Mouse (Mus musculus) lung, embryonic 16.5 days (tissue): ENCODE data around the gene Slc25a36. TPM values are rescaled to one million over a fixed set of nuclear protein-coding genes. Genes with fewer than 3 reads are reported as not detected.
A peak's percentile ranks its signal among the peaks of the same experiment; 100 is the strongest.

ENCODE experiments used
- ATAC-seq: fragments of 200-750 bp; cut with Nextera tagmentation; 2 replicates; pipeline ENCODE4 v1.8.0; 2017; ENCODE audit warnings: low read depth, mild to moderate bottlenecking, moderate library complexity
- H3K27ac ChIP-seq: fragments of 300-500 bp; sonication (generic); 2 replicates; pipeline ENCODE4 v1.5.1; 2014; ENCODE audit warnings: mild to moderate bottlenecking, control low read depth, low read length
- H3K27me3 ChIP-seq: fragments of 300-500 bp; sonication (generic); 2 replicates; pipeline ENCODE4 v1.6.1; 2014; ENCODE audit warnings: low read depth, low read length, mixed read lengths; ENCODE audit not compliant: control insufficient read depth, insufficient read depth
- H3K36me3 ChIP-seq: fragments of 300-500 bp; sonication (generic); 2 replicates; pipeline ENCODE4 v1.6.1; 2014; ENCODE audit warnings: low read length; ENCODE audit not compliant: control insufficient read depth, insufficient read depth
- H3K4me1 ChIP-seq: fragments of 300-500 bp; sonication (generic); replicated peaks from 2 replicates; pipeline ENCODE4 v1.6.1; 2014; ENCODE audit warnings: low read length, mixed read lengths; ENCODE audit not compliant: control insufficient read depth, insufficient read depth
- H3K4me2 ChIP-seq: fragments of 300-500 bp; sonication (generic); 2 replicates; pipeline ENCODE4 v1.6.1; 2014; ENCODE audit warnings: low read depth, low read length, control low read depth
- H3K4me3 ChIP-seq: fragments of 300-500 bp; sonication (generic); 2 replicates; pipeline ENCODE4 v1.5.1; 2014; ENCODE audit warnings: mild to moderate bottlenecking, low read length, control low read depth
- H3K9ac ChIP-seq: fragments of 300-500 bp; sonication (generic); 2 replicates; pipeline ENCODE4 v1.6.1; 2014; ENCODE audit warnings: low read length, control low read depth
- H3K9me3 ChIP-seq: fragments of 300-500 bp; sonication (generic); 2 replicates; pipeline ENCODE4 v1.6.1; 2016; ENCODE audit warnings: low read length; ENCODE audit not compliant: control insufficient read depth
- WGBS: fragments of 180-500 bp; shearing (Covaris S2); extraction: QIAGEN DNeasy Blood & Tissue Kit; methylation state at CpG from one replicate; pipeline ENCODE4 v1.1.7; 2014; 5-methylcytosine and 5-hydroxymethylcytosine counted together
- polyA plus RNA-seq: library from polyadenylated mRNA; unstranded; fragments of >200 nt; fragmentation: Nextera tagmentation; extraction: Ambion mirVana; gene quantifications from 2 replicates; pipeline ENCODE4 v1.2.1, GENCODE M21; 2015

Slc25a36 gene
- polyA plus RNA-seq, 1 experiment from 2014 or later = 79.3 TPM

DNA sequence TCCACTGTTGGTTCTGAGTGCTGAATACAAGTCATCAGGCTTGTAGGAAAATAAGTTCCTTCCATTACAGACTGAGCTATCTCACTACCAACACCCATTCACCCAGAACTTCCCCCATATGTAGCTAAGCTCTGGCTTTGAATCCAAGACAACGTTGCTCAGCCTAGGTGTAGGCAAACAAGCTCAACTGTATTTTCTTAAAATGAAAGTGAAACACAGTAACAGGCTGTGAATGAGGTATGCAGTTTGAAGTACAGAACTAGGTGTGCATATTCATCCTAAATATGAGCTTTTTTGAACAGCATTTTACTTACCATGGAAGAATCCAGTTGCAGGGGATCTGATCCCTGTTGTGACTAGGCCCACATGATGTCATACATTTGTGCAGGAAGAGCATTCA is 14.8 kb downstream of the Slc25a36 start:
- no peaks in the 10 kb centered on the region for H3K4me1 ChIP-seq
- no peak overlapping the region for H3K4me2 ChIP-seq
- no peak overlapping the region for H3K4me3 ChIP-seq
- no peak for ATAC-seq
- H3K9ac ChIP-seq = no peak overlapping the region
- WGBS = 66% methylated on average over 1 of the region's 1 CpGs
- H3K36me3 ChIP-seq = peaks cover 20% of the 10 kb centered on the region
- H3K9me3 ChIP-seq = no peaks in the 10 kb centered on the region
- H3K27ac ChIP-seq = no peak overlapping the region
- no peaks in the 10 kb centered on the region for H3K27me3 ChIP-seq

DNA sequence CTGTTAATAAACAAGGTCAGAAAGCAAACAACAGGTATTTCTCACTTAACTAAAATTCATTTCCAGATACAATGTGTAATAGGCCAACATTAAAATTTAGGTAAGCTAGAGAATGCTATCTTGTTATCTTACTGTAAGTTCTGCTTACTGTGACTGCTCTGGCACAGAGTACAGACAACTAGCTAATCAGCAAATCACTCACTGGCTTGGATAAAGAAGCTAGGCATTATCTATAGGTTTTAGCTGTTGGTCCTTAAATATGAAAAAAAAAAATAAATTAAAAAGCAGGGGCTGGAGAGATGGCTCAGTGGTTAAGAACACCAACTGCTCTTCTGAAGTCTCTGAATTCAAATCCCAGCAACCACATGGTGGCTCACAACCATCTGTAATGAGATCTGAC is 23.1 kb downstream of the Slc25a36 start:
- Histone ChIP-seq H3K4me2 (no peak overlapping the region), H3K36me3 (peaks cover 21% of the 10 kb centered on the region), H3K27ac (no peak overlapping the region), H3K9ac (no peak overlapping the region), H3K4me3 (no peak overlapping the region), H3K9me3 (no peaks in the 10 kb centered on the region), H3K27me3 (no peaks in the 10 kb centered on the region), H3K4me1 (no peaks in the 10 kb centered on the region)
- no peak for ATAC-seq

DNA sequence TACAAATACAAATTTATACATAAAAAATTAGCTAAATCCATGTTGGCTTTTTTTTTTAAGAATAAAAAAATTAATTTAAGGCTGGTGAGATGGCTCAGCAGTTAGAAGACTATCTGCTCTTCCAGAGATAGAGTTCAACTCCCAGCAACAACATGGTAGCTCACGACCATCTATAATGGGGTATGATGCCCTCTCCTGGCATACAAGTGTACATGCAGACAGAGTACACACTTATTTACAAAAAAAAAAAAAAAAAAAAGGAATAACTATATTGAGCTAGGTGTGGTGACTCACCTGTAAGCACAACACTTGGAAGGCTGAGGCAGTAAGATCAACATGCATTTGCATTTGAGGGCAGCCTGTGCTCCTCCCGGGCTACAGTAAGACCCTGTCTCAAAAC is 26.3 kb downstream of the Slc25a36 start:
- H3K9me3 ChIP-seq = no peaks in the 10 kb centered on the region
- no peak for ATAC-seq
- no peaks in the 10 kb centered on the region for H3K27me3 ChIP-seq
- WGBS = 75% methylated on average over 2 of the region's 2 CpGs
- no peaks in the 10 kb centered on the region for H3K4me1 ChIP-seq
- H3K4me3 ChIP-seq = no peak overlapping the region
- H3K4me2 ChIP-seq = no peak overlapping the region
- H3K36me3 ChIP-seq = peaks cover 17% of the 10 kb centered on the region
- no peak overlapping the region for H3K9ac ChIP-seq
- H3K27ac ChIP-seq = no peak overlapping the region

DNA sequence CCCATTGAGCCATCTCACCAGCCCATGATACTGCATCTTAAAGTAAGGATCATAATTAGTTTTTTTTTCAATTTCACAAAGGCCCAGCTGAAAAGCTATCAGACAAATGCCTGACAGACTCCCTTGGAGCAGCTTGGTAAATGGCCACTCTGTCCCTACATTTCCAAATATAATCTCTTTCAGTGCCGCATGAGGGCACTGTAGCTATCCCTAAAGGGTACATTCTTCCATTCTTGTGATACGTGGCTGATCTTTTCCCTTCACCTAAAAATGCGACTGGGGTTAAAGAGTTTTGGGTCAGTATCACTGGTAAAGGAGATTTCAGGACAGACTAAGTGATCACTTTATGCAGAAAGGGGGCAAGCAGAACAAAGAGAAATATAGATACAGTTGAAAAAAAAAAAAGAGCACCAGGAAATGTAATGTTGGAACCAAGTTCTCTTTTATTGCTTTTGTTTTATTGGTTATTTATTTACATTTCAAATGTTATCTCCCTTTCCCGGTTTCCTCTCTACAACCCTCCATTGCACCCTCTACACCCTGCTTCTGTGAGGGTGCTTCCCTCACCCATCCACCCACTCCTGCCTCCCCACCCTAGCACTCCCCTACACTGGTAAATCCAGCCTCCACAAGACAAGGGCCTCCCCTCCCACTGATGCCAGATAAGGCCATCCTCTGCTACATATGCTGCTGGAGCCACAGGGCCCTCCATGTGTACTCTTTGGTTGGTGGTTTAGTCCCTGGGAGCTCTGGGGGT is 29.7 kb downstream of the Slc25a36 start:
- Histone ChIP-seq H3K4me1 (no peaks in the 10 kb centered on the region), H3K27me3 (no peaks in the 10 kb centered on the region), H3K27ac (no peak overlapping the region), H3K4me3 (no peak overlapping the region), H3K9me3 (no peaks in the 10 kb centered on the region), H3K4me2 (no peak overlapping the region), H3K36me3 (peaks cover 12% of the 10 kb centered on the region), H3K9ac (no peak overlapping the region)
- no peak for ATAC-seq
- 71% methylated on average over 4 of the region's 4 CpGs for WGBS

DNA sequence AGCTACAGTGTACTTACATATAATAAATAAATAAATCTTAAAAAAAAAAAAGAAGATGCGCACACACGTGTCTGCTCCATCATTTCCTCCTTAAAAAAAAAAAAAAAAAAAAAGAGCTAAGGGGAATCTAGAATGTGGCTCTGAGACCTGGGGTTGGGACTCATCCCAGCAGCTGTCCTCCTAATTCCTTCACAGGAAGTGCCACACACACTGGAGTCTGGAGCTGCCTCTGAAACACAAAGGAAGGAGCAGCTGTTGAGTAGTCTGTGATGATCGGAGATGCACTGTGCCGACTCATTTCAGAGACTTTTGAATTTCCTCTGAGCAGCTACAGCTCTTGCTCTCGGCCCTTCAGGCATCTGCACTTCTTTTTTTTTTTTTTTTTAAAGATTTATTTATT is 41.0 kb downstream of the Slc25a36 start:
- Histone ChIP-seq H3K36me3 (peaks cover 7% of the 10 kb centered on the region; the same call in 1 of the 2 replicates), H3K27ac (no peak overlapping the region), H3K4me1 (no peaks in the 10 kb centered on the region), H3K4me2 (no peak overlapping the region), H3K9me3 (no peaks in the 10 kb centered on the region), H3K4me3 (no peak overlapping the region), H3K27me3 (no peaks in the 10 kb centered on the region), H3K9ac (no peak overlapping the region)
- ATAC-seq = no peak
- WGBS = 71% methylated on average over 5 of the region's 5 CpGs

DNA sequence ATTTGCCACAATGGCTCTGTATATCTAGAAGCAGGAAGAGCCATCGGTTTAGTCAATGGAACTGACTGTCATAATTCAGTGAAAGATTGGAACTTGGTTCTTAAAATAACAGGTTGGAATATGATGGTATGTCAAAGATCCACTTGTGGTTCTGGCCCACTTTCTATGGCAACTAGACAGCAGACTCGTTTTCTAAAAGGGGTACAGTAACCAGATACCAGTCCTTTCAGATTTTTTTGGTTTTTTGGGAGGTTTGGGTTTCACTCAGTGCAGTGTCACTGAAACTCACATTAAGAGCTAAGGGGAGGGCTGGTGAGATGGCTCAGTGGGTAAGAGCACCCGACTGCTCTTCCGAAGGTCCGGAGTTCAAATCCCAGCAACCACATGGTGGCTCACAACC is 41.5 kb downstream of the Slc25a36 start:
- ATAC-seq = no peak

DNA sequence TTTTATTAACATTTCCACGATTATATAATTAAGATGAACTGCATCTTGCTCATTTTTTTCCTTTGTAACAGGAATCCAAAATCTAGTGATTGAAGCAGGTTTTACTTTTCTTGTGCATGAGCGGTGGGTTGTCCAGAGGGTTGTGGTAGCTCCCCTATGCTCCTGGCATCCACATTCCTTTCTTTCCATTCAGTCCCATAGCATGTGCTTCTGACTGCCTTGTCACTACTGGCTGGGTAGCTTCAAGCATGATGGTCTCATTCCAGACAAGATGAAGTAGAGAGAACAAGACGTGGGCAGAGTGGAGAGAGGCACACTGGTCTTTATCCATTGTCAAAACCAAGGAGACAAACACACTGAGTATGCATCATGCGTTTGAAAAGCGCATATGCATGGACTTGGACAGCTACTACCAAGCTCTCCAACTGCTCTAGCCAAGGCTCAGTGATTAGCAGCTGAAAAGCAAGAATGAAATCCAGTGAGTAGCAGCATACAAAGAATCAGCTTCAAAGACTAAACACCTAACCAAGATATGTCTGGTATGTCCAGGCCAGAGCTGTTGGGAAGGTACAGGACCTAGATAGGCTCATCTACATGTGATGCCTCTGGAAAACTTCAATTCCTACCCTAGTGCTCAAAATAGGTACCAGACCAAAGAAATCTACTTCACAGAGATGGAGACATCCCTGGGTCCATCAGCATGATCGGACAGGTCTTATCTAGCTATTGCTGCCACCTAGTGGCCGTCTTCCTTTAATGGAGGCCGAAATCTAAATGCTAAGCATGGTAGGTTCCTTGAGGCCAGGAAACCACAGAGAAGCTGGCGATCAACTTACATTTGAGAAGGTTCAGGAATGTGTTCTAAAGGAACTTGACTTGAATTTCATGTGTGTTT is 42.5 kb downstream of the Slc25a36 start:
- ATAC-seq = peak; percentile 81
- no peak overlapping the region for H3K27ac ChIP-seq
- H3K9ac ChIP-seq = no peak overlapping the region
- H3K9me3 ChIP-seq = no peaks in the 10 kb centered on the region
- H3K4me3 ChIP-seq = no peak overlapping the region
- 56% methylated on average over 9 of the region's 9 CpGs for WGBS
- H3K4me2 ChIP-seq = no peak overlapping the region
- H3K27me3 ChIP-seq = no peaks in the 10 kb centered on the region
- H3K4me1 ChIP-seq = no peaks in the 10 kb centered on the region
- H3K36me3 ChIP-seq = peaks cover 7% of the 10 kb centered on the region; the same call in 1 of the 2 replicates

More for the DNA sequence above, 41.5 kb downstream of the Slc25a36 start:
- Histone ChIP-seq H3K4me1 (no peaks in the 10 kb centered on the region), H3K9ac (no peak overlapping the region), H3K4me2 (no peak overlapping the region), H3K9me3 (no peaks in the 10 kb centered on the region), H3K36me3 (peaks cover 7% of the 10 kb centered on the region; the same call in 1 of the 2 replicates), H3K27me3 (no peaks in the 10 kb centered on the region), H3K27ac (no peak overlapping the region), H3K4me3 (no peak overlapping the region)
- 87% methylated on average over 5 of the region's 5 CpGs for WGBS

DNA sequence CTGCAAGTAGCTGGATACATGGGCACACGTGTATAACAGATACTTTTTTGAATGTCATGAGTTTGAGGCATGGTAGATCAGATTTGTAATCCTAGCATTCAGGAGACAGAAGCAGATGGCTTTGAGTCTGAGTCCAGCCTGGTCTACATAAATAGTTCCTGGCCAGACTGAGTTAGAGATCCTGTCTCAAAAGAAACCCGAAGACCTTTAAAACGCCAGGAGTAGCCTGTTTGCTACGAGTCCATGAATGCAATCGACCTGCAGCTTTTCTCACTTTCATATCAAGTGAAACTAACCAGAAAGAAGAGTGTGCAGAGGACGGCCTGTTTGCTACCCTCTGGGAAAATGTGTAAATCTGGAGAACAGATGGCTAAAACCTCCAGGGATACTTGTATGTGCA is 43.2 kb downstream of the Slc25a36 start:
- H3K4me2 ChIP-seq = no peak overlapping the region
- H3K27me3 ChIP-seq = no peaks in the 10 kb centered on the region
- peaks cover 7% of the 10 kb centered on the region; the same call in 1 of the 2 replicates for H3K36me3 ChIP-seq
- ATAC-seq = no peak
- H3K4me1 ChIP-seq = no peaks in the 10 kb centered on the region
- 88% methylated on average over 6 of the region's 6 CpGs for WGBS
- H3K27ac ChIP-seq = no peak overlapping the region
- no peak overlapping the region for H3K9ac ChIP-seq
- H3K4me3 ChIP-seq = no peak overlapping the region
- H3K9me3 ChIP-seq = no peaks in the 10 kb centered on the region

DNA sequence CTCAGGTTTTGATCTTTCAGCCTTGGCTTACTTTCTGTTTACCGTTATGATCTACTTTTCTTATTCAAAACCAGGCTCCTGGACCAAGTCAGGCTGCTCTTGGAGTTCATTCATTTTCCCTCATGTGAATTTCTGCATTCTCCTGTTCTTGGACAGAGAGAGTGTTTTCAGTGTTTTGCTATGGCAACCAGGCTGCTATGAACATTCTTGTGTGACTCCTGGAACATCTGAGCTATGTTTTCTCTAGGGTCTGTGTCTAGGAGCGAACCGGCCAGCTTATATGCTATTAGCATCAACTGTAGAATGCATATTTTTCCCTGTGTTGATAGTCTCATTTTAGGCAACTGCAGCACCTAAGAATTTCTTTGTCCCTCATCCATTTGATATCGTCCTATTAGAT is 45.1 kb downstream of the Slc25a36 start:
- no peaks in the 10 kb centered on the region for H3K9me3 ChIP-seq
- WGBS = 71% methylated on average over 4 of the region's 4 CpGs
- no peak overlapping the region for H3K4me2 ChIP-seq
- H3K9ac ChIP-seq = no peak overlapping the region
- peaks cover 5% of the 10 kb centered on the region; the same call in 1 of the 2 replicates for H3K36me3 ChIP-seq
- H3K4me1 ChIP-seq = no peaks in the 10 kb centered on the region
- no peaks in the 10 kb centered on the region for H3K27me3 ChIP-seq
- no peak overlapping the region for H3K27ac ChIP-seq
- H3K4me3 ChIP-seq = no peak overlapping the region
- ATAC-seq = no peak
